Mouse (Mus musculus) thymus, adult 2 months (tissue): ENCODE measurements around the gene Acad10. TPM values are rescaled to one million over a fixed set of nuclear protein-coding genes. Genes with fewer than 3 reads are reported as not detected.
A peak's percentile ranks its signal among the peaks of the same experiment; 100 is the strongest.

Experiments
- DNase-seq: peaks from one replicate; pipeline ENCODE4 v3.0.0; 2021
- H3K27ac ChIP-seq: fragments of 200-500 bp; 2 replicates; pipeline ENCODE4 v1.5.1; 2012; ENCODE audit warnings: low read length, control low read depth; ENCODE audit not compliant: control insufficient read depth, insufficient read depth
- H3K27me3 ChIP-seq: fragments of 200-500 bp; 2 replicates; pipeline ENCODE4 v1.6.1; 2012; ENCODE audit warnings: mild to moderate bottlenecking, low read length, moderate library complexity, mixed read lengths; ENCODE audit not compliant: control insufficient read depth, insufficient read depth
- H3K36me3 ChIP-seq: fragments of 200-500 bp; 2 replicates; pipeline ENCODE4 v1.6.1; 2012; ENCODE audit warnings: mild to moderate bottlenecking, low read length, moderate library complexity; ENCODE audit not compliant: control insufficient read depth, insufficient read depth
- H3K4me1 ChIP-seq: fragments of 200-500 bp; replicated peaks from 2 replicates; pipeline ENCODE4 v1.6.1; 2012; ENCODE audit warnings: low read length; ENCODE audit not compliant: control insufficient read depth, insufficient read depth
- H3K4me3 ChIP-seq: fragments of 200-500 bp; 2 replicates; pipeline ENCODE4 v1.5.1; 2012; ENCODE audit warnings: mild to moderate bottlenecking, low read length, control low read depth, moderate library complexity; ENCODE audit not compliant: control insufficient read depth, insufficient read depth
- CTCF ChIP-seq: fragments of 200-500 bp; IDR thresholded peaks from 2 replicates; pipeline ENCODE4 v1.5.1; 2012; ENCODE audit warnings: mild to moderate bottlenecking, control low read depth, low read length, moderate library complexity, borderline replicate concordance; ENCODE audit not compliant: control insufficient read depth, poor library complexity, insufficient read depth; ENCODE audit errors: extremely low read depth
- POLR2A ChIP-seq: fragments of 200-500 bp; IDR thresholded peaks from 2 replicates; pipeline ENCODE4 v1.6.1; 2012; ENCODE audit warnings: mild to moderate bottlenecking, low read length, control low read depth, moderate library complexity; ENCODE audit not compliant: control insufficient read depth, poor library complexity, insufficient read depth; ENCODE audit errors: extremely low read depth
- WGBS: fragments of 180-500 bp; shearing (Covaris S2); methylation state at CpG from one replicate; pipeline ENCODE4 v1.1.7; 2018; 5-methylcytosine and 5-hydroxymethylcytosine counted together
- polyA plus RNA-seq: library from polyadenylated mRNA; depleted of rRNA; stranded (reverse); fragments of >200 nt; gene quantifications from 2 replicates; pipeline ENCODE4 v1.2.3, GENCODE M21; 2012

Gene Acad10
- polyA plus RNA-seq, 1 experiment, result 7.2 TPM

DNA sequence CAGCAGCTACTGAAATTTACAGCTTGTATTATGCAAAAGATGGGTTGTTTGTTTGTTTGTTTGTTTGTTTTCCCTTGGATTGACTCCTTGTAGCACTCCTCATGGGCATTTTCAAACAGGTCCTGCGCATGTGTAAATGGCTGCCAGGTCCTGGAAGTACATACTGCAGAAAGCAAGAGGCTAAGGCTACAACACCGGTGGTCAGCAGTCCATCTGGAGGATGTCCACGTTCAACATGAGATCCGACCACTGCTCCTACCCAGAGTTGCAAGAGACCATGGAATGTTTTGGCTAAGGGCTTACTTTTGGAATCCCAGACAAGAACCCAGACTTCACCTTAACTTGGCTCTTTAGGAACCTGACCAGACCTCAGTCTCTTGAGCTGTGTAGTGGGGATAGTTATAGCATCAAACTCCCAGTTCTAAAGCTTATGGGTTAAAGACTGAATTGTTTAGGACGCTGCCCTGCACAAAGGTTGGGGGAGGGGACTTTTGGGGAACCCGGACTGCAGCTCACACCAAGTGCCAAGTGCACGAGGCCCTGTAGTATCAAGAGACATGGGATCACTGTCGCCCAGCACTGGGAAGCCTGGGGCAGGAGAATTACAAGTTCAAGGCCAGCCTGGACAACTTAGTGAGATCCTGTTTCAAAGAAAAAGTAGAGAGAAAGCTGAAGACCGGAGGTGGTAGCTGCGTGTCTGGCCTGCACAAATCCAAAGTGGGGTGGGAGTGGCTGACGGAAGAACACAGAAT is 68.1 kb downstream of the Acad10 start:
- H3K36me3 ChIP-seq, result no peaks in the 10 kb centered on the region
- 62% methylated on average over 11 of the region's 11 CpGs for WGBS

DNA sequence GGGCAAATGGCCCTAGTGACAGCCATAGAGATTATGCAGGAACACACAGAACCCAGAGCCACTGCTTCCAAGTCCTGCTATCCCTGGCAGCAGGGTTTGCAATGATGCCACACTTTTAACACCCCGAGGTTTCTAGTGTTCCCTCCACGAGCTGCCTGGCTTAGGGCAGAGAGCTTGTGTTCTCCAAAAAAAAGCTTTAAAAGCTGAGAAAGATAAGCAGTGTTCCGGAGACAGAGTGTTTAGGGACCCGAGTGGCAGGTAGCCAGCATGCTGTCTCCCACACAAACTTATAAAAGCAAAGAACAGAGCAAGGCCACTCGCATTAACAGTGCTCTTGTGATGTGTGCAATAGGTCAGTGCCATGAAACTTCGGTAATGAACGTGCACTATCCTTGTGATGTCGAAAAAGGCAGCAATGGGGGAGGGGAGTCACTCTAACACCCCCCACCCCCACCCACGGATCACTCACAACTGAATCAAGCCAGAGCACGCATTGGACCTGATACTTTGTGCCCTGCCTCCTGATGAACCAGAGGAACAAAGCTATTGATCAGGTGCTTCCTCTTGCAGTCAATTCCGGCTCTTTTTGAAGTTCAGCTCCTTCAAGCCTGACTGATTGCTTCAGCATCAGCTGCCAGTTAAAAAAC is 68.8 kb downstream of the Acad10 start:
- H3K27me3 ChIP-seq, result no peaks in the 10 kb centered on the region
- TF ChIP-seq POLR2A (no peak), CTCF (no peak)
- H3K4me1 ChIP-seq, result peaks cover 22% of the 10 kb centered on the region
- 74% methylated on average over 11 of the region's 11 CpGs for WGBS
- no peaks in the 10 kb centered on the region for H3K36me3 ChIP-seq
- DNase-seq, result no peak
- H3K4me3 ChIP-seq, result no peak overlapping the region
- H3K27ac ChIP-seq, result no peak overlapping the region

More for the DNA sequence above, 68.1 kb downstream of the Acad10 start:
- H3K4me3 ChIP-seq, result no peak overlapping the region; the same call in 1 of the 2 replicates
- DNase-seq, result no peak
- H3K27ac ChIP-seq, result no peak overlapping the region
- H3K4me1 ChIP-seq, result peaks cover 16% of the 10 kb centered on the region
- TF ChIP-seq POLR2A (no peak), CTCF (no peak)
- H3K27me3 ChIP-seq, result no peaks in the 10 kb centered on the region

GRCm38 (mm10) chr5:121589928-121590327 is 70.4 kb downstream of the Acad10 start:
- DNase-seq, result no peak
- H3K4me3 ChIP-seq, result no peak overlapping the region
- 90% methylated on average over 6 of the region's 6 CpGs for WGBS
- H3K27me3 ChIP-seq, result no peaks in the 10 kb centered on the region
- no peak for TF ChIP-seq CTCF
- no peak for TF ChIP-seq POLR2A
- H3K36me3 ChIP-seq, result no peaks in the 10 kb centered on the region
- peaks cover 32% of the 10 kb centered on the region for H3K4me1 ChIP-seq
- no peak overlapping the region for H3K27ac ChIP-seq

GRCm38 (mm10) chr5:121586400-121587039 is 73.8 kb downstream of the Acad10 start:
- Histone ChIP-seq H3K27ac (peak overlapping the region; percentile 73; the same call in 1 of the 2 replicates), H3K27me3 (no peaks in the 10 kb centered on the region), H3K4me3 (peak overlapping the region; percentile 17), H3K36me3 (no peaks in the 10 kb centered on the region), H3K4me1 (peaks cover 25% of the 10 kb centered on the region)
- 7% methylated on average over 6 of the region's 6 CpGs for WGBS
- peak; percentile 21 for DNase-seq
- TF ChIP-seq POLR2A, result no peak
- no peak for TF ChIP-seq CTCF

GRCm38 (mm10) chr5:121585699-121586098 is 74.6 kb downstream of the Acad10 start:
- Histone ChIP-seq H3K4me1 (peaks cover 25% of the 10 kb centered on the region), H3K4me3 (no peak overlapping the region), H3K27me3 (no peaks in the 10 kb centered on the region), H3K27ac (peak overlapping the region; percentile 73; the same call in 1 of the 2 replicates), H3K36me3 (no peaks in the 10 kb centered on the region)
- WGBS, result 94% methylated on average over 5 of the region's 5 CpGs
- DNase-seq, result no peak
- TF ChIP-seq CTCF (no peak), POLR2A (no peak)

- 91% methylated on average over 10 of the region's 10 CpGs for WGBS
- Histone ChIP-seq H3K27ac (no peak overlapping the region), H3K4me3 (no peak overlapping the region), H3K36me3 (no peaks in the 10 kb centered on the region), H3K27me3 (no peaks in the 10 kb centered on the region), H3K4me1 (peaks cover 25% of the 10 kb centered on the region)
- DNase-seq, result no peak
- no peak for TF ChIP-seq CTCF
- TF ChIP-seq POLR2A, result no peak
Observed at GRCm38 (mm10) chr5:121585005-121585404, 75.3 kb downstream of the Acad10 start.
